Mouse (Mus musculus) liver, embryonic 14.5 days (tissue): ENCODE results near the gene Rapgef4.

Source experiments
- CTCF ChIP-seq: IDR thresholded peaks from 2 replicates; pipeline ENCODE4 v1.5.1; 2016; ENCODE audit warnings: antibody characterized with exemption, low read depth, control low read depth
- EP300 ChIP-seq: IDR thresholded peaks from 2 replicates; pipeline ENCODE4 v1.6.1; 2016; ENCODE audit warnings: antibody characterized with exemption, low read depth

DNA sequence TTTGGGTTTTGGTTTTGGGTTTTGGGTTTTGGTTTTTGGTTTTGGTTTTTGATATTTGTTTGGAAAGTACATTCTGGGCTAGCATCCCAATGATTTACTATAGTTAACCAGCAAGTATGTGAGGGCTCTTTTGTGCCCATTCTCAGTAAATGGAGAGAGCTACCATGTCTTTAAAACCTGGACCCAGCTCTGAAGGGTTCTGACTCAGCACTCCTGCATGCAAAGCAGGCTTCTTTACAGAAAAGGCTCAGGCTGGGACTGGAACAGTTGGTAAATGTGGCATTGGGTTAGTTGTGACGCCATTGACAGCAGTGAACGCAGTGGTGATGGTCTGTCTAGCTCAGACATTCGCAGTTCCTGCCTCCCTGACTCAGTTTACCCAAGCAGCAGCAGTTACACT, 236.3 kb downstream of the Rapgef4 start:
- TF ChIP-seq CTCF: no peak
- no peak for TF ChIP-seq EP300
